Mouse (Mus musculus): ENCODE data around the gene Ubap2.

Ubap2 gene

GRCm38 (mm10) chr4:41260691-41261090, 14.3 kb downstream of the Ubap2 start:
- no peak for DNase-seq (ENCODE audit: low read depth, low spot score)

DNA sequence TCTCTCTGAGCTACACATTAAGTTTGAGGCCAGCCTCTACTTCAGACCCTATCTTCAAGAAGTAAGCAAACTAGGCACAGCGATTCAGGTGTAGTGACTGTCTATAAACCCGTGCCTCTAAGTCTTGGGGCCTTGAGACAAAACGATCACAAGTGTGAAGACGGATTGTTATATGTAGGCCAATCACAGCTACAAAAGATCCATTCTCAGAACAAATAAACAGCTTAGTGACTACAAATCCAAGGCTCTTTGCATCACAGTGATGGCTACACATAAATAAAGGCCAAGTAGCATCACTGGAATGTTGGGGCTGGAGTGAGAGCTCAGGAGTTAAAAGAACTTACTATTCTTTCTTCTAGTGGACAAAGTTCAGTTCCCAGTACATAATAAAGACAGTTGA, 15.9 kb downstream of the Ubap2 start:
- no peak for DNase-seq (ENCODE audit: low read depth, low spot score)

- no peak for DNase-seq (ENCODE audit: low read depth, low spot score)
Measured at GRCm38 (mm10) chr4:41257752-41258151, 17.2 kb downstream of the Ubap2 start.

GRCm38 (mm10) chr4:41255564-41256210, 19.3 kb downstream of the Ubap2 start:
- DNase-seq (ENCODE audit: low read depth, low spot score), result peak; percentile 78

DNA sequence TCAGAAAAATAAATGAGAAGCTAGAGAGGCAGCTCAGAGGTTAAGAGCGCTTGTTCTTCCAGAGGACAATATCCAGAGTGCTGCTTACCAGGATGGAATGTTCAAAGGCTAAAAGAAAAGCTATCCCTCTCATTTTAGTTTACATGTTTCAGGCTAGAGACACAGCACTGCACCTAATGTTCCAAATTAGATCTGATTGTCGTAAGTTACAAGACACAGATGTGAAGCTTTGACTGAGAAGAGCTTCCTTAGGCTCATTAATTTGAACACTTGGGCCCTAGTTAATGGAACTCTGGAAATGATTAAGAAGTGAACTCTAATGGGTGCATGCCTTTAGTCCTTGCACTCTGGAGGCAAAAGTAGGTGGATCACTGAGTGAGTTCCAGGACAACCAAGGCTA, 21.2 kb downstream of the Ubap2 start:
- no peak for DNase-seq (ENCODE audit: low read depth, low spot score)

GRCm38 (mm10) chr4:41245408-41245807, 29.5 kb downstream of the Ubap2 start:
- DNase-seq (ENCODE audit: low read depth, low spot score), result no peak

- DNase-seq (ENCODE audit: low read depth, low spot score), result no peak
Measured at GRCm38 (mm10) chr4:41240916-41241315, 34.0 kb downstream of the Ubap2 start.

DNA sequence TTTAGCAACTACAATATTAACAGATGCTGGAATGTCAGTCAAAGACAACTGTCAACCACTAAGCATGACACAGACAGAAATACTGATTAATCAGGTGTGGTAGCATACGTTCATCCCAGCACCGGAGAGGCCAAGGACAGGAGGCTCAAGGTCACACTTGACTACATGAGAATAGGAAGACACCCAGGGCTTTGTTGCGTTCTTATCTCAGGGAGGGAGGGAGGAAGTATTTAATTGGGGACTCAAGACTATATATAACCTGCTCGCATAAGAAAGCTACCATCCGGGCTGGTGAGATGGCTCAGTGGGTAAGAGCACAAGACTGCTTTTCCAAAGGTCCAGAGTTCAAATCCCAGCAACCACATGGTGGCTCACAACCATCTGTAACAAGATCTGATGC, 39.3 kb downstream of the Ubap2 start:
- no peak for DNase-seq (ENCODE audit: low read depth, low spot score)

DNA sequence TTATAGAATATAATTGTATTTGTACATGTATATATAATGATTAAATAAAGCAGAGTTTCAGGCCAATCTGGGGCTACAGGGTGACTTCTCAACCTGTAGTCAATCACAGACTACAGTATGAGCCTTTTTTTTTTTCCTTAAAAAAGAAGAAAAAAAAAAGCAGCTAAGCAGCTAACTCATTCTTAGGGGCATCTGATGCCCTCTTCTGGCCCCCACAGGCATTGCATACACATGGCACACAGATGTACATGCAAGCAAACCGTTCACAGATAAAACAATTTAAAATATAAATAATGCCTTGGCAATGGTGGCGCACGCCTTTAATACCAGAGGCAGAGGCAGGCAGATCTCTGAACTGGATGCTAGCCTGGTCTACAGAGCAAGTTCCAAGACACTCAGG, 48.6 kb downstream of the Ubap2 start:
- DNase-seq (ENCODE audit: low read depth, low spot score), result peak; percentile 23

GRCm38 (mm10) chr4:41225412-41225811, 49.5 kb downstream of the Ubap2 start:
- DNase-seq (ENCODE audit: low read depth, low spot score), result no peak

DNA sequence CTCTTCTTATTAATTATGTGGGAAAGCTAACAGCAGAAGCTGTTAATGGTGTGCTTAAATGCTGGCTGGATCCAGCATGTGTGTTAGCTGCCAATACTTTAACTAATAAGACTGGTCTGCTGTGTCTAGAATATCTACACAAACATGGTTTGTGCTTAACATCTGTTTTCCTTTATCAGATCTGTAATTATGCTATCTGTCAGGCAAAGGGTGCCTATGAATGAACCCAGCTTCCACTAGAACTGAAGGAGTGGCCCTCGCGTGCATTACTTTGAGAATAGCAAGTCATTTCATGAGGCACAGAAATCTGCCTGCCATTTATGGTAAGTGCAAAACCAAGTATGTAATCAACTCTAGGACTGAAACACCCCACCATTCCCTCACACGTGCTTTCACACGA, 66.9 kb downstream of the Ubap2 start:
- no peak for DNase-seq (ENCODE audit: low read depth, low spot score)

DNA sequence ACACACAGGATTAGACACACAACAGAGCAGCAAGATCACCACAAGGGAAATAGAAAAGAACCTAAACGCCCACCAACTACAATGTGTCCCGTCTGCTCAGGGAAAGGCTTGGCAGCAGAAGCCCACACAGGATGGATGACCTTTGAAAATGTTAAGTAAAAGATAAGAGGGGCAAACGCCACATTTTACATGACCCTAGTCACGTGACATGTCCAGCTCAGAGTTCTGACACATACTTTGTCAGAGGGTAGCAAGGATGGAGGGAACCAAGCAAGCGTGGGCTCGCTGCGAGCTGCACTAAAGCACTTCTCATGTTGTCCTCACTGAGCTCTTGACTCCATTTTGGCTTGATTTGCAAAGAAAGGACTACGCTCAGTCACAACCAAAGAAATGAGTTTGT, 69.2 kb downstream of the Ubap2 start:
- no peak for DNase-seq (ENCODE audit: low read depth, low spot score)

DNA sequence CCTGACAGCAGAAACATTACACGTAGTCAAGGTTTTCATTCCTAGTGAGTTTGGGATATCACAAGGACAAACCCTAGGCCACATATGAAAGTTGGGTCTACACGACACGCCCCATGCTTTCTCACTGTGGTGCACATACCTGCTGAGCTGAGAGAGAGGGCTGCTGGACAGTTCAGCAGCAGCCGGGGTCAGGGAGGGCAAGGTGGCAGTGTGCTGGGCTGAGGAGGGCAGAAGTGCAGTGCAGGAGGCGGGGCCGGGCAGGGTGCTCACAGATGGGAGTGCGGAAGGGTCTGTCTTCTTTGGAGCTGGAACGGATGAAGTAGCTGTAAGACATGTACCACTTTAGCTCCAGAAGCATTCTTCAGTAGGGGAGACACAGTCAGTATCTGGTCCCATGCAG, 72.8 kb downstream of the Ubap2 start:
- no peak for DNase-seq (ENCODE audit: low read depth, low spot score)

- DNase-seq (ENCODE audit: low read depth, low spot score), result no peak
Measured at GRCm38 (mm10) chr4:41196861-41197610, 77.9 kb downstream of the Ubap2 start.

DNA sequence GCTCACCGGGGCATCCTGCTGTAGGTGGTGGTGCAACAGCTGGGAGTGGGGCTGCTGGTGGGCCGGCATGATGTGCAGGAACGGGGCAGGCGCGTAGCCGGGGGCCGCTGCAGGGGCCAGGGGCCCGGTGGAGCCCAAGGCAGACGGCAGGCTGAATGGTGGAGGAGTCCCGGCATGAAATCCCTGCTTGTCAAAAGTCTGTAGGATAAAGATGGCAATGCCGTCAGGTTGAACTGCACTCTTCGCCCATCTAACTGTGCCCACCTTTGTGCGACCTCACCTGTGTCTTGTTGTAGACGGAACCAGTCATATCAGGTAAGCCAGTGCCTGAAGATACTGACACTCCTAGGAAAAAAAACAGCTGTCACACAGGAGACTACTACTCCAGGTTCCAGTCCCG, 79.6 kb downstream of the Ubap2 start:
- DNase-seq (ENCODE audit: low read depth, low spot score), result no peak

- no peak for DNase-seq (ENCODE audit: low read depth, low spot score)
Measured at GRCm38 (mm10) chr4:41192544-41193512, 82.1 kb downstream of the Ubap2 start.

DNA sequence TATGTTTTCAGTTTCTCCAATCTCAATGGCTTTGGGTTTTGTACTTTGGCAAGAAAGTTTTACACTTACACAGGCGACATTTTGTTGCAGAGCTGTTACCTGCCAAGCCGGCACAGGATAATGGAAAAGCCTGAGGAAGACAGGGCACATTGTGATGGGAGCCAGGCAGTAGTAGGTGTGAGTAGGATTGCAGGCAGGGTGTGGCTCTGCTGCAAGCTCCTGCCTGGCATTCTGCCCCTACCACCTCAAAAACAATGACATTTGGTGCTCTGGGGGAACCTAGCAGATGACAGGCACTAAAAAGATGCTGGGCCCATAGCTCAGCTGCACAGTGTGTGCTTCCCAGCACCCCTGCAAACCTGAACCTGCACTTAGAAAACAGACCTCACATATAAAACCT, 85.1 kb downstream of the Ubap2 start:
- DNase-seq (ENCODE audit: low read depth, low spot score), result peak; percentile 42

GRCm38 (mm10) chr4:41179825-41180725, 94.9 kb downstream of the Ubap2 start:
- no peak for DNase-seq (ENCODE audit: low read depth, low spot score)

DNA sequence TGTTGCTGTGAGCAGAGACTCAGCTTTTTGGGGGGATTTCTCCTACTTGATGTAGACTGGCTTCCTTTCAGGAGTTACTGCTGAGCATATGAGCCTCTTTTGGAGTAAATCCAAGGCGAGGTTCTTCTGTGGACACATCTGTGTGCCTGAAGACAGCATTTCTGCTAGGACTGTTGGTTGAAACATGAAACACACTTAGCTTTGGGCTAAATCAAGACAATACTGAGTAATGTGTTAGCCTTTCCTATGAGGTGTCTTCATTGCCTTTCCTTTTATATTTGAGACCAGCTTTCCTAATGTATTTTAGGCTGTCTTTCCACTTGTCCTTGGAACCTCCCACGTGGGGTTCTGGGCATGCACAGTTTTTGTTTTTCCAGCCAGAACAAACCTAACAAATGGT, 100.3 kb downstream of the Ubap2 start:
- peak; percentile 23 for DNase-seq (ENCODE audit: low read depth, low spot score)

GRCm38 (mm10) chr4:41170970-41171369, 104.0 kb downstream of the Ubap2 start:
- no peak for DNase-seq (ENCODE audit: low read depth, low spot score)
